Mouse (Mus musculus) adrenal gland, adult 18-20 months (tissue): ENCODE results near the gene Flii. TPM values are rescaled to one million over a fixed set of nuclear protein-coding genes. Genes with fewer than 3 reads are reported as not detected.

Experiments
- DNase-seq, 2 experiments: peaks; one replicate each; pipeline ENCODE4 v3.0.0; 2021 to 2022; ENCODE audit warnings: low spot score in 2 of 2
- microRNA-seq, 2 experiments: library from miRNA; unstranded; fragments of <30 nt; microRNA quantifications; one replicate each; pipeline ENCODE4 v1.2.0; 2021; ENCODE audit warnings: borderline number of aligned reads in 2 of 2
- total RNA-seq, 2 experiments: library from RNA; stranded (reverse); gene quantifications; 1 replicate in 1 of 2; 2 replicates in 1 of 2; pipeline ENCODE4 v1.2.3; 2021

The Flii gene
- total RNA-seq, 2 experiments from 2014 or later, result 145 to 174 TPM

DNA sequence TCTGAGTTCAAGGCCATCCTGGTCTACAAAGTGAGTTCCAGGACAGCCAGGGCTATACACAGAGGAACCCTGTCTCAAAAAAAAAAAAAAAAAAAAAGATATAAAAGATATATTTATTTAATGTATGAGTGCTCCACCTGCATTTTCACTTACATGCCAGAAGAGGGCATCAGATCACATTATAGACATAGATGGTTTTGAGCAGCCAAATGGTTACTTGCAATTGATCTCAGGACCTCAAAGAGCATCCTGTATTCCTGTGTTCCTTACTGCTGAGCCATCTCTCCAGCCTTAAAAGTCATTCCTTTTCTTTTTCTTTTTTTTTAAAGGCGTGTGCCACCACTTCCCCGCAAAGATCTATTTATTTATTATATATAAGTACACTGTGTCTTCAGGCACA lies 29.5 kb downstream of the Flii start:
- no peak for DNase-seq

DNA sequence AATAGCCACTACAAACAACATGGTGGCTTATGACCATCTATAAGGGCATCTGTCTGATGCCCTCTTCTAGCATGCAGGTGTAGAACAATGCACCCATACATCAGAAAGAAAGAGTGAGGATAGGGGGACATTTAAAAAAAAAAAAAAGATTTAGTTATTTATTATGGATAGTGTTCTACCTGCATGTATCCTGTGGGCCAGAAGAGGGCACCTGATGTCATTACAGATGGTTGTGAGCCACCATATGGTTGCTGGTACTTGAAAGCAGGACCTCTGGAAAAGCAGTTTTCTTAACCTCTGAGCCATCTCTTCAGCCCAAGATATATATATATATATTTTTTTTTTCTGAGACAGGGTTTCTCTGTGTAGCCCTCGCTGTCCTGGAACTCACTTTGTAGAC lies 30.9 kb downstream of the Flii start:
- no peak for DNase-seq

Small RNA genes lying within 50 kb of the gene (microRNA-seq; reads per million reads assigned to microRNA genes)
- gene Mir5100, result 4.7 to 4.9 reads per million in 2 experiments

Other genes starting within 250 kb of the Flii start
- gene Alkbh5, start 190.9 kb downstream of the Flii start, total RNA-seq, result 100 to 1,000 TPM in 1 of 2 experiments, 10 to 100 TPM in 1; 85.0 to 117 TPM
- gene Llgl1, start 27.5 kb downstream of the Flii start, total RNA-seq, result 10 to 100 TPM; 19.2 to 22.6 TPM
- 10 to 100 TPM; 27.0 to 32.3 TPM for gene Mief2, start 1.1 kb upstream of the Flii start, total RNA-seq
- gene Top3a, start 50.1 kb upstream of the Flii start, total RNA-seq, result 1 to 10 TPM; 5.9 to 7.7 TPM
- 10 to 100 TPM; 26.9 to 28.4 TPM for gene Smcr8, start 50.3 kb upstream of the Flii start, total RNA-seq
- 10 to 100 TPM; 21.4 to 81.1 TPM for gene Shmt1, start 84.5 kb upstream of the Flii start, total RNA-seq
- 10 to 100 TPM; 44.3 to 54.0 TPM for gene Dhrs7b, start 103.4 kb upstream of the Flii start, total RNA-seq
- 10 to 100 TPM; 47.8 to 55.9 TPM for gene Tmem11, start 152.0 kb upstream of the Flii start, total RNA-seq
- 10 to 100 TPM; 21.6 to 22.9 TPM for gene Natd1, start 187.5 kb upstream of the Flii start, total RNA-seq
- 100 to 1,000 TPM in 1 of 2 experiments, 10 to 100 TPM in 1; 71.7 to 116 TPM for gene Map2k3, start 204.8 kb upstream of the Flii start, total RNA-seq